Mouse (Mus musculus) CD4-positive helper T cell, adult 2 months (primary cell): ENCODE results near the gene Chchd6.

ENCODE experiments used
- DNase-seq: peaks from one replicate; pipeline ENCODE4 v3.0.0-alpha.2; 2012; ENCODE audit warnings: low read depth, missing footprints, low spot score

The Chchd6 gene

DNA sequence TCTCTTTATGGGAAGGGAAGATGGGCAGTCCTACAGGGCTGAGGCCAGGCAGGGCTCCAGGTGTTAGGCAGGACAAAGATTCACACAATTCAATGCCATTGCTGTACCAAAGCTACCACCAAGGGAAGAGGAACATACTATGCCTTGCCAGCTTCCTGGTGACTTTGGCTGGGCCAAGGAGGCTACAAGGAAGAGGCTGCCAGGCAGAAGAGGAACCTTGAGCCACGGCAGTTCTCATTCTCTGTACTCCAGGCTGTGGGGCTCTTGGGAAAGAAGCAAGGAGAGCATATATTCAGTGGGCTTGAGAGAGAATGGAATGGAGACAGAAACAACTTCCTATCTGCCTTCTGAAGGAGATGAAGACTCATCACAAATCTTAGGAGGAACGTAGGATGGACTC is 190.5 kb downstream of the Chchd6 start:
- DNase-seq: no peak

DNA sequence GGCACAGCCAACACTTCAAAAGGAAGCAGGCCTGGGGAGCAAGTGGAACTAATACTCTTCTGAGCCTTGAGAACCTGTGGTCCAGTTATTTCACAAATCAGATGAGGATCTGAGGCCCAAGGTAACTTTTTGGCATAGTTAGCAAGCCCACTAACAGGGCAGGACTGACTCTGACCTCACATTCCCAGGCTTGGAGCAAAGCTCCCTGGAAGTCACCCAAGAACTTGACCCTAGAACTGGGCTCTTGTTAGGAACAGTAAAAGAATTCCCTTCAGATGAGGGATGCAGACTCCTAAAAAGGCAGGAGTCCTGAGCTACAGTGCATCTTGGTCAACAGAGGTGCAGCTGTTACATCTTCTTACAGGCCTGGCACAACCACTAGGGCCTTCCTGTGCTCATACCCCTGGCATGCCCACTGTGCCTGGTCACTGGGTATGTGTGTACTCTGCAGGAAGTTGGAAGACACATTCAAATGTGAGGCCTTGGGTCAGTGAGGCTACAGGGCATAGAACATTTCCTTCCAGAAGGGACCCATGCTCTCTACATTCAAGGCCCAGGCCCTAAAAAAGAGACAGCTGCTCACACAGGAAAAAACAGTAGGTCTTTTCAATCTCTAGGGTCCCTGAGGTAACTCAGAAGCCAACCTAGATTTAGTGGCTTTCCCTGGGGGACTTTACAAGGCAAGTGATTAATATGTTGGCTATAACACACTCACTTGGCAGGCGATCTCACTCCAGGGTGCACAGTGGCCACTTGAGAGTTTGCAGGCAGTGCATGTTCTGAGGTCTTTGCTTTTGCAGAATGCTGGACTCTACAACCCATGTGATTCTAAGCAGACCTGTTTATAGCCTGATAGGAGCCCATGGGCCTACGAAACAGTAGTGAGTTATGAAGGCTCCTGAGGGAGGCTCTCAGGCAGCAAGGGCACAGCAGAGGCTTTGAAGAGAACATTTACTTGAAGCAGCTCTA is 191.9 kb downstream of the Chchd6 start:
- no peak for DNase-seq

DNA sequence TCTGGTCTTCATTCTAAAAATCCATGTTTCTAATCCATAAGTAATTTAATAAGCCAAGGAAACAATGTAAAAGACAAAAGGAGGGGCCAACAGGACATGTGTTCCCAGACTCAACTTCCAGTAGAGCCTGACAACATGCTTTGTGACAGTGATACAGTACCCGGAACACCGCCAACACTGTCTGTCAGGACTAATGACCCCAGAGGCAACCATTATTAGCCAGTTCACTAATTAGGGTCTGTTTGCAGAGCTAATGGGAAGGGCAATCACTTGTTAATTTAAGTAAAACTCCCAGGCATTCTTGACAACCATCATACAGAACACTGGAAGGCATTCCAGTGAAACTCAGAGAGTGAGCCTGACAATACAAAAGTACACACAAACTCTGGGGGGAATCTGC is 193.0 kb downstream of the Chchd6 start:
- no peak for DNase-seq

DNA sequence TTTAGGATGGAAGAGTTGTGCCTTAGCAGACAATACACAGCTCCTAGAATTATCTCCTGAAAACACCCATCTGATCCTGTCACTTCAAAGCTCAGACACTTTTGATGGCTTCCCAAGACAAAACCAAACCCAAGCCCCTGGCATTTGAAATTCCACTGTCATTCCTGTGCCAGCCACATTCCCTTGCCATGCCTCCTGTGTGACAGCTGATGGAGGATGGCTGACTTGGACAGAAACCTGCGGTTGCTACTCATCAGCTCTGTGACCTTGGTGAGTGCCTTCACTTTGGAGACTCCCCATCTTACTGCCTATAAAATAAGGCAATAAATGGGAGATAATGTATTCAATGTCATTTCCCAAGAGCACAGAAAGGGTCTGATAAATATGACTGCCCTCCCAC is 195.9 kb downstream of the Chchd6 start:
- DNase-seq: no peak

DNA sequence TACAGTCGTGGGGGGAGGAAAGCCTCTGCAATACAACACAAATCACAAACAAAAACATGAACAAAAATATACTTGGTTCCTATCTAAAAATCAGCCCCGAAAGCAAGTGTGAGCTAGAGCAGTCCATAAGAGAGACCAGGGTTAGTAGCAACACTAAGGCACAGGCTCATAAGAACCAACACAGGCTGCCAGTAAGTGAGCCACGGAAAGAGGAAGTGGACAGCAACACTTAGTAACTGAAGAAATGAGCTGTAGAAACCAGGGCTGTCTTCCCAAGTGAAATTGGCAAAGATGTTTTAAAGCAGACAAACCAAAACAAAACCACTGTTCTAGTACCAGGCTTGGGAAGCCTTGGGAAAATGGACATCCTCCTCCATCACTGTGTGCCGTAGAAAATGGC is 197.5 kb downstream of the Chchd6 start:
- no peak for DNase-seq

DNA sequence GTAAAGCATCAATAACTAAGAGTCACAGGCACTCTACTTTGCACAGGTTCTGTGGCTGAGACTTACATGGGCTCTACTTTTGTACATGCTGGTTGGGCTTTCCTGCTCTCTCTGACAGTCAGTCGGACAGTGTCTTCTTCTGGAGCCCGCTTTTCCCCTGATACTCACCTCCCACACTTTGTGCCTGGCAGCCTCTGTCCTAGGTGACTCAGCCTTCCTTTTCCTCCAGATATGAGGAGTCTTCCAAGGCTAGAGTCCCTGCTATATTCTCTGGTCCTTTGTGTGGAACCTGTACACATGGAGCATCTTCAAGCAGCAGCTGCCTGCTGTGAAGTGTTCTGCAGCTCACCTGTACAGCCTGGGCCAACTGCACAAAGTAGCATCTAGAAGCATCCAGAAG is 201.6 kb downstream of the Chchd6 start:
- no peak for DNase-seq

DNA sequence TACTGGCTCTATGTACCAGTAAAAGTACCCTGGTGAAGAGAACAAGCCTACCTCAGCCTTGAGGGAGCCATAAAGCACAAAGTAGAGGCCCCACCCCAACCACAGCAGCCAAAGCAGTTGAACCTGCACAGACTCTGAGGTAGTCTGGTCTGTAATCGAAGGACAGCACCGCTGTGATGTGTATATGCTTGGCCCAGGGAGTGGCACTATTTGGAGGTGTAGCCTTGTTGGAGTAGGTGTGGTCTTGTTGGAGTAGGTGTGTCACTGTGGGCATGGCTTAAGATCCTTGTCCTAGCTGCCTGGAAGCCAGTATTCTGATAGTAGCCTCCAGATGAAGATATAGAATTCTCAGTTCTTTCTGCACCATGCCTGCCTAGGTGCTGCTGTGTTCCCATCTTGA is 203.2 kb downstream of the Chchd6 start:
- no peak for DNase-seq

DNA sequence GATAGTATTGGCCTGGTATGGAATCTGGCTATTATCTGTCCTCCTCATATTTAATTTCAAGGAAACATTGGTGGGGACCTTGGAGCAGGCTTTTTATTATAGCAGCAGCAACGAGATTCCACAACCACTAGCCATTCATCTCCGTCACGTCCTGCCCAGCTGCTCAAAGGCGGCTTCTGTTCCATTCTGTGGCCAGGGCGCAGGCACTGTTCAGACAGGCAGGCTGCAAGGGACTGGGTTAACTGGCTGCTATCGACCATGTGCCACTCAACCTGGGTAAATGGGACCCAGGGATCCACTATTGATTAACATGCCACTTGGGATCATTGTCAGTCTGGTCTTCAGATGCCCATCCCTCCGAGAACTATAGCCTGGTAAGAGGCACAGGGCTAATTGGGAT is 205.7 kb downstream of the Chchd6 start:
- no peak for DNase-seq

DNA sequence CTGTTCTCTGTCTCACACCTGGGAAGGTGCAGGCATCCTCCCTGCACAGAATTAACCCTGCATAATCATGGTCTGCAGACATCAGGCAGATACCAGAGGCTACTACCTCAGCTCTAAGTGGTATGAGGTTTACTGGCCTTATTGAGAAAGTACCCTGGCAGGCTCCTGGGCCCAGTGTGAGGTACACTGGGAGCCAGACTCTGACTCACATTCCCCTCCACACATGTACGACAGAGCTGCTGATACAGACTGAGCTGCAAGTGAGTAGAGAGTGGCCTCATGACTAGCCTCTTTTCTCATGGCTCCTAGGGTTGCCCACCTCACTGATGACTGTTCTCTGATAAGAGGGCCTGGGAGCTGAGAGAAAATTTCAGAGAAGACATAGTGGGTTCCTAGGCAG is 208.5 kb downstream of the Chchd6 start:
- DNase-seq: no peak

DNA sequence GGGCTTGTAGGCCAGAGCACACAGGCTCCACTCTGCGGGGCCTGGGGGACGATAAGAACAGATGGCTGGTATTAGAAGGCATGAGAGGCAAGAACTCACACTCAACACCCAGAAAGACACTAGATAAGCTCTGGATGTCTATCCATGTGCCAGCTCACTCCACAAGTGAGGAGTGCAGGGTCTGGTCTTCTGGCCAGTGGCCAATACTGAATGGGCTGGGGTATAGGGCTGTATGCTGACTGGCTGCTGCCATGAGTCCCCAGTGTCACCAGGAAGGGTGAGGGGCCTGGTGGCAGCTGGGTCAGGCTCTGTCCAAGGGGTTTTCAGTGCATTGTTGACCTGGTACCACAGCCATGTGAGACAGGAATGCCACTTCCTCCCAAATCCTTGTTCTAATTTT is 210.8 kb downstream of the Chchd6 start:
- DNase-seq: no peak

DNA sequence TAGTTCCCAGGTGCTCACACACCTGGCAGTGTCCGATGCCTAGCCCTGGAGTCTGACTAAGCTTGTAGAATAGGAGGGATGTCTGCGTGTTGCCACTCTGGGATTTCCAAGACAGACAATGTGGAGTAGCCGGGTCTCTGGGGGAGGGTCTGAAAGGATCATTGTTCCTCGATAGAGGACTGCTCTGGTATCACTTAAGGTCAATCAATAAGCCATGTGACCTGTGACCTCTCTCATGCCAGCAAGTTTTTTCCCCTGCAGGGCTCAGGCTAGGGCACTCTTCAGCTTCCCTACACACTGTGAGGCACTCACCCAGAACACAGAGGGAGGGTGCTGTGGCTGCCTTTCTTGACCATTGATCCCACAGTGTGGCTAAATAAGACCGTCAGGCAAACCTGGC is 213.6 kb downstream of the Chchd6 start:
- no peak for DNase-seq

DNA sequence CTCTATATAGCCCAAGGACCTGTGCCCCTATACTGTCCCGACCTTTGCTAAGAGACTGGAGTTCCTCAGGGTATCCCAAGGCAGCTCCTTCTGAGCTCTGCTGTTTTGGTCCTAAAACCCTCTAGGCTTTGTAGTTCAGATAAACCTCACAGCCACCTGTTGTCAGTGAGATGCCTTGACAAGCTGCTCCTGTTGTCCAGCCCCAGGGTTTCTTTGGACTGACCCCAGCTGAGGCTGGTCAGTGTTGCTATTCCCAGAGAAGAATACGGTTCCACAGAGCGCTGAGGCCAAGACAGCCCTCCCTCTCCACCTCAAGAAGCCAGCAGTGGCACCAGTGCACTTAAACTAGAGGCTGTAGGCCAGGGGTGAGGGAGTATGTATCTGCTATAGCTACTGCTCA is 214.3 kb downstream of the Chchd6 start:
- no peak for DNase-seq

DNA sequence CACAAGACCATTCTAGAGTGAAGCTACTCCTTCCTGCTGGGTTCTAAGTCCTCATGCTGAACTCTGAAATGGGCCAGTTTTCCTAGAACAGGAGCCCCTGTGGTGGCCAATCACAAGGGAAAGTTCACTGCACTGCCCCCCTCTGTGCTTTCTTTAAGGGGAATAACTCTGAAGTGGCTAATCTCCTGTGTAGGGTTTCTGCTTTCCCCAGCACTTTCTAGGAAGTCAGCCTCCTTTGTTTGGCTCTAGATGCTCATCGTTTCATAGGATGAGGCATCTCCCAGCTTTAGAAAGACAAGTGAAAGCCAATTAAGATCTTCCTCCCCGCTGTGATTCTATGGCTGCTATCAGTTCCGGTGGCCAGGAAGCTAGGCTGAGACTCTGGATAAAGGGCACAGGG is 214.7 kb downstream of the Chchd6 start:
- no peak for DNase-seq

DNA sequence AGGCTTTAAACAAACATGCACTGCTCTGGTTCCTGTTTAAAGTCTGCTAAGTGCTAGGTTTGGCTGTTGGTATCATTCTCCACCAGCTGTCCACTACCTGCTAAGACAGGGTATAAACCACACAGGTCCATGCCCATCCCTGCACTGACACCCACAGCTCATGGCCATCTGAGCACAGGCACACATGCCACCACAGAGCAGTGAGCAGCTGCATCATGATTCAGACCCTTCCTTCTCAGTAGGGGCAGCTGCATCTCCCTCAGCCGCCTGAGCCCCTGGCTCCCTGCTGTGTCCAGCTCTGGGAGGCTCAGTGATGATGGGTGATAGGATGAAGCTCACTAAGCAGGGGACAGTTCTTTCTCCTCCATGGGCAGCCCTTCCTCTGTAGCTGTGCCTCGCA is 217.2 kb downstream of the Chchd6 start:
- DNase-seq: no peak

DNA sequence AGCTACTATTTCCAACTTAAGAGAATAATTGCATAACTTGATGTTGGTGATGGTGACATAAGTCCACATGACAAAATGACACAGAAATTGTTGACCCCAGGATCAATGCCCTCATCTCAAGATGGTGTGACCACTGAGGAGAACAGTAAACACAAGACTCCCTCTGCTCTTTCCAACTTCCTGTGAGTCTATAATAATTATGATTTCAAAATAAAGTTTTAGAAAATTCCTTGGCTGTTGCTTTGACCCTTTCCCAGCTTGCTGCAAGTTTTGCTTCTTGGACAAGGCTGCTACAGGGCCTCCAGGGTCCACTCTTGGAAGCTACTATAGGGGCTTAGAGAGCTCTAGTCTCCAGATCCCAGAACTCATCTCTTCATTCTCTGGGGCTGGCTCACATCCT is 226.6 kb downstream of the Chchd6 start:
- no peak for DNase-seq

DNA sequence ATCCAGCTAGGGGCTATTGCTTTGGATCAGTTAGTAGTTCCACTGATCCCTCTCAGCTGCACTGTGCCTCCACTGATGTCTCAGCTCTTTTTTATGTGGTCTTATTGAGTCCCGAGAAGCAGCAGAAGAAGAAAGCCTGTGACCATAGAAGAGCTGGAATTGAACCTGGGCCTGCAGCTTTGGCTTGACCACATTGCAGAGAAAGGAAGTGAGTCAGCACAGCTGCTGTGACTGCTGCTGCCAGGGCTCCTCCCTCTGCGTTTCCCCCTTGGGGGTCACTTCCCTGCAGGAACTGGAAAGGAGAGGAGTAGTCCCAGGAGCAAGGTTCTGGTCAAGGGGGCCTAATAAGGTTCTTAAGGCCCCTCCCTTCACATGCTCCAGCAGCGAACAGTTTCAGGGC is 231.1 kb downstream of the Chchd6 start:
- DNase-seq: no peak

DNA sequence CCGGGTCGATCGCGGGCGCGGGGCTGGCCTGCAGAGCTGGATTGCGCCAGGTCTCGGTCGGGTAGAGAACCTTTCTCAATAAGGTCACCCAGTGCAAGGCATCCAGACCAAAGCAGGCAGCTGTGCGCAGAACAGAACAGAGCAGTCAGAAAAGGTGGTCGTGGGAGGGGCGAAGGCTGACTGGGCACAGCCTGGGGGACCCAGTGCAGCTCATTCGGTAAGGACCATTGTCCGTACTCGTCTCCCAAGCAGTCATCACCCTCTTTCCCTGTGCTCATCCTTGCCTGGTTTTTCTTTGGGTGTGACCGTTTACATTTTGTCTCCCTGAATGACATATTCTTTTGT is 232.4 kb downstream of the Chchd6 start:
- DNase-seq: no peak

DNA sequence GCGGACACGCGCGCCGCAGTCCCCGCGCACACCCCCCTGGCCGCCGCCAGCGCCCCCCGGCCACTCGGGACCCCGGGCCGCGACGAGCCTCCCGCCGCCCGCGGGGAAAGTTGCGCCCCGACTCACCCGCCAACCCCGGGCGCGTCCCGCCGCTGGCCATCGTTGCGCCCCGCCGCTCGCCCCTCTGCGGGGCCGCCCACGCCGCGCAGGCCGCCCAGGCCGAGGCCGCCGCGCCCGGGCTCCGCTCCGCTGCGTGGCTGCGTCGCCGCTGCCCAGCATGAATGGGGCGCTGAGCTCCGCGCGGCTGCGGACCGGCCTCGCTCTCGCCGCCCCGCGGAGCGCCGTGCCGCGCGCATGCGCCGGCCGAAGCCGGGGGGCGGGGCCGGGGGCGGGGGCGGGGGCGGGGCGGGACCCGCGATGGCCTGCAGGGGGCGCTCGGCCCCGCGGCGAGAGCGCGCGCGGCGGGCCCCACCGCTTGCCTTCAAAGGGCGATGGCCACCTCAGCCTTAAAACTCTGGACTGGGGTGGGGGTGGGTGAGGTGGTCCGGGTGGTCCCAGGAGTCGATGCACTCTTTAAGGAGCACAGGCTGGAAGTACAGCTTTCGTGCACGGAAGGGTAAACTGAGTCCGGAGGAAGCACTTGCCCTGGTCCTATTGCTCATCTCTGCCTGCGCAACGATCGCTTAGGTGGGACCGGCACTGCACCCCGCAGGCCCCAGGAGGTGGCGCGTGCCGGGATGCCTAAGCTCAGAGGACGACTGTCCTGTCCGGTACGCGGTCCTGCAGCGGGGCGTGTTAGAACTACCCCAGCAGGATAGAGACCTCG is 233.0 kb downstream of the Chchd6 start, which contains the start of gene Plxna1:
TSS of gene Plxna1 (minus strand) at position 340 of the 826 bp plus-strand sequence.
- DNase-seq: peak; percentile 49

DNA sequence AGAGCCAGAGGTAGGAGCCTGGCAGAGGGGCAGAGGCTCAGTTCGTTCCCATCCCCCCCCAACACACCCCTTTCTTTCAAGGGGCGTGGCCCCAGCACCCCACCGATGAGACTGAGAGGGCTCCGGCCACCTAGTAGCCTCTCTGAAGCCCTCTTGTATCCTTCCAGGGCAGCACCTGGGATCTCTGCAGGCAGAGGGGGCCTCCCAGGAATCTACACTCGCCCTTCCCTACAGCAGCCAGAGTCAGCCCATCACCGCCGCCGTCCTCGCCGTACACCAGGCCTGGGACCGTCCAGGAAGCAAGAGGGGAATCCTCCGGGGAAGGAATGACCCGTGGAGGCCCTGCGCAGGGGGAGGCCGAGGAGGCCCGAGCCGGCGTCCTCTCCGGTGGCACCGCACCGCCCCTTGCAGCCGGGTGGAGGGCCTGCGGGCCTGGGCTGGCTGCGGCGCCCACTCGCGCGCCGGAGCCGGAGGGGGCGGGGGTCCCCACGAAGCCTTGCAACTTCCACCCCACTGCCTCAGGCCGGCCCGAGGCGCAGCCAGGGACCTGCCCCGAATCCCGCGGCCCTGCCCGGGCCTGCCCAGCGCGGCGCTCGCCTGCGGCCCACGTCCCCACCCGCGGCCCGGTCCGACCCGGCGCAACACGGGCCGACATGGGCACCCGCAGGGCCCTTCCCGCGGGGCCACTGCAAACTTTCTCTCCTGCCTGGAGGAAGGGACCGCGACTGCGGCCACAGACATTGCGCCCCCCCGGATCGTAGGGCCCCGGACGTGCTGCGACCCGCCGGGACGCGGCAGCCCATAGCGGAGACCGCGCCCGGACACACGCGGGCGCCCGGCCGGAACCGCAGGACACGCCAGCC is 233.8 kb downstream of the Chchd6 start:
- DNase-seq: peak; percentile 34

DNA sequence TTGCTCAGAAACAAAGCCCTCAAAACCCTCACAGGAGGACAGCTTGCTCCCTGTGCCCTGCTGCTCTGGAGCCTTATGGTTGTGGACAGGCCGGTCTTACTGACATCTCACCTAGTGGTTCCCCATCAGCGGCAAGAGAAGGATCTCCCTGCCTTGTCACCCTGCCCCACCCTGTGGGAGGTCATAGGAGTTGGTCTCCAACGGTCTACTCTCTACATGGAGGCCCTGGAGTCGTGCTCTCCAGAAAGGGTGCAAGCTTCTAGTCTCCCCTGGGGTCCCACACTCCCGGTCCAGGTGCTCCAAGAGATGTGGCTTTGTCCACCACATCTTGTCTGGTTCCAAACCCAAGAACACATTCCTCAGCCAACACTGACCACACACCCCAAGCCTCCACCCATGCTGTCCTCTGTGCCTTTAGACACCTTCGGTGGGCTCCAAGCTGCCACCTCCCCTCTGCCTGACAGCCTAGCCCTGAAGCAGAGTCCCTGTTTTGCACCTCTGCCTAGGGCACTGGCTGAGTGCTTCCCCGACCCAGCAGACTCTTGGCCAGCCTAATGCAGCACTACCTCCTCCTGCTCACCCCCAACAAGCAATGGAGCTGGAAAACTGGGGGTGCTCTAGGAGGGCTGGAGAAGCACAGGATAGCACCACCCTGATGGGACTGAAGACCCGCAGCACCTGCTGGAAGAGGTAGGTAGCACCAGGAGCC is 234.6 kb downstream of the Chchd6 start:
- no peak for DNase-seq
